Mouse (Mus musculus) adrenal gland, postnatal 25 days (tissue): ENCODE measurements around the gene Lama1. TPM values are rescaled to one million over a fixed set of nuclear protein-coding genes. Genes with fewer than 3 reads are reported as not detected.

Source experiments
- DNase-seq: peaks from one replicate; pipeline ENCODE4 v3.0.0; 2021; ENCODE audit warnings: mixed read lengths
- long read RNA-seq: library from polyadenylated mRNA; stranded (forward); transcript quantifications from one replicate; pipeline ENCODE4 v2.0.0, GENCODE M21; 2021
- total RNA-seq: library from RNA; stranded (reverse); gene quantifications from 2 replicates; pipeline ENCODE4 v1.2.3, GENCODE M21; 2021

Gene Lama1
- total RNA-seq, result 14.1 and 18.7 TPM in 2 replicates
- long read RNA-seq, partial matches to known transcripts, result 4 of 4 reads
- long read RNA-seq, other reads (novel, unspliced or antisense), result 0 of 4 reads

DNA sequence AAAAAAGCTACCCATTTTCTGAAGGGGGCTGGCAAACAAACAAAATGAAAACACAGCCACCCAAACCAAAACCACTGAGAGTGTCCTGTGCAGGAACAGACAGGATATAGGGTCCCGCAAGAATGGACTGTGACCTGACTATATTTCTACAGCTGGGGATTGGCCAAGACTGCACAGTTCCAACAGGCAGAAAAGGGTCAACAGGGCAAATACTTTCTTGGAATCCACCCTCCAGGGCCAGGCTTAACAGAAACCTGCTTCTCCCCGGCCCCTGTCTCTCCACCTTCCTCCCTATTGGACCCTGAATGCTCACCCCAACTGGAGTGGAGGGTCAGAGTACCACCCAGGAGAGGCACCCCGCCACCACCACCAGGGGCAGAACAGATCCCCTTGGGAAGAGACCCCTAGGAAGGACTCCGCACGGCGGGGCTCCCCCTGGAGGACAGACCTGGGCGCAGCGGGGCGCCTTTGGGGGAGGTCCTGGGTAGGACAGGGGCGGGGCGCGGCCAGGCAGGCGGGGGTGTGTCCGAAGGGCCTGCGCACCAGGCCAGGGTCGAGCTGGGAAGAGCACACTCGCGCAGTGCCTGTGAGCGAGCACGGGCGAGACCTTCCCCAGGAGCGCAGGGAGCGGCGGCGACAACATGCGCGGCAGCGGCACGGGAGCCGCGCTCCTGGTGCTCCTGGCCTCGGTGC lies at the start of gene Lama1:
Lama1 (plus strand) TSS at position 566 of the 693 bp plus-strand sequence.
- peak; percentile 94 for DNase-seq

- DNase-seq, result peak; percentile 31
These were observed 45.6 kb upstream of the Lama1 start for GRCm38 (mm10) chr17:67651506-67651905.

GRCm38 (mm10) chr17:67664299-67664698 lies 32.8 kb upstream of the Lama1 start:
- DNase-seq, result no peak

DNA sequence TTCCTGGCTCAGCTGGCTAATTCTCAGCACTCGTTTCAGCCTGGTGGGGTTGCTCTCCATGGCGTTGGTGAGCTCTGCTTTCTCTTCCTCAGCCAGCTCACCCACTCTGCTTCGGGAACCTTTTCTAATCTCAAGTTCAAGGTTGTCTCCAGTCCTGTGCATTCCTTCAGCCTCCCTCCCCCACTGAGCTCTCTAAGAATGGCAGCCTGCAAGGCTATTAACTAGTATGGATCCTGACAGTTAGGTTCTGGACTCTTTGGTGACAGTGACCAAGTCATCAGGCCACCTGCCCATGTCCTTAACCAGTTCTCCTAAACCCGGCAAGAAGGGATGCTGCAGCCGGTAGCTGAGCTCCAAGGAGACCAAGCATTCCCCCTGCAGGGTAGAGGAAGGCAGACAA lies 30.1 kb upstream of the Lama1 start:
- DNase-seq, result no peak

DNA sequence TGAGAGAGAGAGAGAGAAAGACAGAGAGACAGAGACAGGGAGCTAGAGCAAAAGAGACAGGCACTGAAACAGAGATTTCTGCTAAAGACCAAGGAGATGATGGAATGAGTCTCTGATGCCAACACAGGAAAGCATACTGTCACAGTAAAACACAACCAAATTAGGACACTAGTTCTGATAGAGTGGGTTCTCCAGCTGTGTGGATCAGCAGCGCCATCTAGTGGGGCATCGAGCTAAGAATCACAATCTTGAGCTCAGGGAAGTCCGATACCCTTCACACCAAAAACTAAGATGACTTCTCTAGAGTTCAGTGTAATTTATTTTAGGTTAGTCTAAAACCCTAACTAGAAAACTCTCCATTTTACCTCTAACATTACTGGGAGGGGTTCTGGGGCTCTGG lies 29.1 kb upstream of the Lama1 start:
- peak; percentile 79 for DNase-seq

- no peak for DNase-seq
These were observed 18.5 kb upstream of the Lama1 start for GRCm38 (mm10) chr17:67678576-67678975.

- DNase-seq, result no peak
These were observed 16.0 kb upstream of the Lama1 start for GRCm38 (mm10) chr17:67681084-67681483.

DNA sequence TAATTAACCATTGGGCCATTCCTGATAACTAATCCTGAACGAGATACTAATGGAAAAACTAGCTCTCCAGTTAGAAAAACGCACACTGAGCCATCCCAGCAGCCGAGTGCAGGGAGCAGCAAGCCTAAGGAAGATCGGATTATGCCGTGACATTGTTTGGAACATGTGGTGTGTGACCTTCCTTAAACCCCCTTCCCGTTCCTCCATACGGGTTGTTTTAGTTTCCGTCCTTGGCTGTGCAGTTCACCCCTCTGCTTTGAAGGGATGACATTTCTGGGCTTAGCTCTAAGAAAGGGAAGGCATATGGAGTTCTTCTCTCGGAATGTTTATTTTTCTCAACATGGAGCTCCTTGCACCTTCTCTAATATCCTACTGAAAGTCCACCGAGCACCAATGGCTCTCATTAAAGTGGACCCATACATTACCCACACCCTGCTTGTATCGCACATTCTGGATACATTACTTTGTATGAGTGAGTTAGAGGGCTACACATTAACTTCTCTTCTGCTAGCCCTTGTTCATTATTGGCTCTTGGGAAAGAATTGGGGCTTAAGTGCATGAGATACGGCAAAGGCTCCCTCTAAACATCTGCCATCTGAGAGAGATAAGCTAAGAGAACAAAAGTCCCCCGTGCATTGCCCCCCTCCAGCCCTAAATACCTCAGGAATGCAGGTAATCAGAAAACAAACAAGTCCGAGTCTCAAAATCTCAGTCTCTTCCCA lies 11.9 kb upstream of the Lama1 start:
- DNase-seq, result no peak

DNA sequence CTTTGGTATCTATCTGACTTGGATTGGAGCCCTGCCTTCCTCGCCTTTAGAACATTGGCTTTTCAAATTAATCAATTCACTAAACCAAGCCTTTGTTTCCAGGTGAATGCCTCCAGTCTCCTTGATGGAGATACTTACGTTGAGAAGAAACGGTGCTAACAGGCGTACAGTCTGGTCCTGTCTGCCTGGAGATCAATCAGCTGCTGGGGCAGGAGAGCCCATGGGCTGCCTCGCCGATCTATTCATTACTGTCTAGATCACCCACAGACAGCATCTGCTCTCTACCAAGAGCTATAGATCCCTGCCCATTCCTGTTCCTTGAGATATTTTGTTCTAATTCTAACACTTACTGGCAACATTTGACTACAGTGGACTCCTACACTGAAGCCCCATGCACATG lies 9.6 kb upstream of the Lama1 start:
- DNase-seq, result no peak

DNA sequence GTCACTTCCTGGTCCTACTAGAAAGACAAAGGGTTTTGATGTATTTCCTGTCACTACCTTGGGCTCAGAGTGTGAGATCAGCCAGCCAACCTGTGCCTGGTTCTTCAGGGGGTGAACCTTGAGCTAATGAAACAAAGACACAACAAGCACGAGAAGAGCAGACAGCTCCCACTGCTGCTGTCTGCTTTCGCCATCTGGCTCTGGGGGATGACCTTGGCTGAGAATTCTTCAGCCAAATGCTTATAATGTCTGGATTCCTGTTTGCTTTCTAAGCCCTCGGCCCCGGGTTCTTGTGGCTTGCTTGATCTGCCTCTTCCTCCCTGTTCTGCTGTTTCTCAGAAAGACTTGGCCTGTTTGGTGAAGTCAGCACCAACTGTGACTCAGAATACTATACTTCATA lies 6.4 kb upstream of the Lama1 start:
- DNase-seq, result no peak

- DNase-seq, result no peak
These were observed 4.4 kb upstream of the Lama1 start for GRCm38 (mm10) chr17:67692651-67693050.

DNA sequence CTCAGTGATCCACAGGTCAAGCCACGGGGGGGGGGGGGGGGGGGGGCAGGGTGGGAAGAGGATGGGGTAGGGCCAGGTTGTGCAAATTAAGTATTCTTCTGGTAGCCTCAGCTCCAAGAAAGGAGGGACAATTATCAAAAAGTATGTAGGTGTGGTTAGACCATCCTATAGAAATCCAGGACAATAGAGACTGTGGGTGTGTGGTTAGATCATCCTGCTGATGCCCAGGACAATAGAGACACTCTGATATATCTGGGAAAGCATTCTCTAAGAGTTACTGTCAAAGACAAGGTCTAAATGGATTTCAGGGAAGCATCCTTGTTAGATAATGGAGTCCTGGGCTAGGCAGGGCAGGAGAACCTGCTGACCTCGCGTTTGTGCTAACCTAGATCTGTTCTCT lies 3.2 kb upstream of the Lama1 start:
- DNase-seq, result no peak

- no peak for DNase-seq
These were observed 417 bp downstream of the Lama1 start for GRCm38 (mm10) chr17:67697461-67697891.

DNA sequence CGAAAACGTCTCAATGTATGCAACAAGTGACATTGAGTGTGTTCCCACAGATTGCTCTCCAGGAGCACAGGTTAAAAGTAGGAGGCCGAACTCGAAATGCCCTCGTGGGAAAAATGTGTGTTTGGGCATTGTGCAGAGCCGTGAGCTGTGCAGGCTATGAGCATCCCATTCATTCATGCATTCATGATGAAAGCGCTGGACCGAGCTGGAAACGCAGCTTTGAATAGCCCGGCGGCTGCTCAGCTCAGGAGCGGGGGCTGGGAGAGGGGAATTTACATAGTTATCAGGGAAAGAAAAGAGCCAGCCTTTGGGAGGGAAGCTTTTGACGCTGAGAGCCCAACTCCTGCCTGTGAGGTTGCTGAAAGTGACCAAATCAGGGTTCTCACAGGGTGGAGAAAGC lies 1.2 kb downstream of the Lama1 start:
- no peak for DNase-seq

DNA sequence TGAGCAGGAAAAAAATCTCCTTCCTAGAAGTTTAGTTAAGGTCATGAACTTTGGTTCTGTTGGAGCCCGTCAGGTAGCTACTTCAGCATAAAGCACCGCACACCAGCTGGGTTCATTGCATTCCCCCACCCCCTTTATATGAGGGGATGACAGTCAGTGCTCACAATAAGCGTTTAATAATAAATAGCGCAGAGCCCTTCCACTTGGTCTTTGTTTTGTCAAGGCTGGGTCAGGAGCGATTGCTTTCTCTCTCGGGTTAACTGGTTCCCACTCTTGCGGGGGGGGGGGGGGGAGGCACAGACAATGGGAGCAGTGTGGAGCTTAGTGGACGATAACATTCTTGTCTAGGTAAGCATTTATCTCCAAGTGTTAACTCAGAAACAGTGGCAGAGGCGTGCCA lies 4.7 kb downstream of the Lama1 start:
- DNase-seq, result no peak

GRCm38 (mm10) chr17:67702941-67703340 lies 5.9 kb downstream of the Lama1 start:
- DNase-seq, result no peak

- DNase-seq, result no peak
These were observed 8.1 kb downstream of the Lama1 start for GRCm38 (mm10) chr17:67705035-67705769.

GRCm38 (mm10) chr17:67706372-67706771 lies 9.3 kb downstream of the Lama1 start:
- DNase-seq, result peak; percentile 37

DNA sequence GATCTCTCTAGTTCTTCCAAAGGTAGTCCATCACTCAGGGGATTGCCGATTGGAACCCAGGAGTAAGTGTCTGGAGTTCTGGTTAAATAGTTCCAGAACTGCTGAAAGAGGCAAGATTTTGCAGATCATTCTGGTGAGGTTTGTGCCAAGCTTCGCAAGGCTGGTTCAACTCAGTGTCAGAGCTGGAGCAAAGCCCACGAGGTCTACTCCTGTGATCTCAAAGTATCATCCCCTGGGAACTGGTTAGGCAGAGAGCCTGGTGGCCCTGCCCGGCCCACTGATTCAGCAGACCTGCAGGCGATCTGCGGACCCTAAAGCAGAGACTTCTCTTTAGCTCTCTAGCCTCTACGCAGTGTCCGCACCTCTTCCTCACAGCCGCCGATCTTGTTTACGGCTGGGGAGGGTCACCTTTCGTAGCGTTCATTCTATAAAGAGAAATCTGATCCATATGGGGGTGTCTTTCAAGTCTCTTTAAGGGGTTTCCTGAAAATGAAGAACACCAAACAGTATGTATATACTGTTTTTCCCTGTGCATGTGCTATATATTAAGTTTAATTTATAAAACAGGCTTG lies 10.8 kb downstream of the Lama1 start:
- peak; percentile 39 for DNase-seq

DNA sequence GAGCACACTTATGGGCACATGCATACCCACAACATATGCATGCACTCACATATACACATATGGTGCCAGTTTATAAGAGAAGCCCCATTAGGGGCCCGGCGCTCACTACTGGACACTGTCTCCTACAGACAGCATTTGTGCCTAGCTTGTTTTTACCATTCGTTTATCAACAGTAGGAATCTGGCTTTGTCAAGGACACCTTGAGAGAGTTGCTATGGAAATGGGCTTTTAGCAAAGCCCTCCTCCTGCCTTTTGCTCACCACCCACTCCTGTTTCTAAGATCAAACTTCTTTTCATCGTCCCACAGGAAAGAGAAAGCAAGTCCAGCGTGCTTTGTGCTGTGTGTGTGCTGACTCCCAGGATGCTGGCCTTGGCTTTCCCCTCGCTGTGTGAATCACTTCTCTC lies 13.3 kb downstream of the Lama1 start:
- DNase-seq, result peak; percentile 21

DNA sequence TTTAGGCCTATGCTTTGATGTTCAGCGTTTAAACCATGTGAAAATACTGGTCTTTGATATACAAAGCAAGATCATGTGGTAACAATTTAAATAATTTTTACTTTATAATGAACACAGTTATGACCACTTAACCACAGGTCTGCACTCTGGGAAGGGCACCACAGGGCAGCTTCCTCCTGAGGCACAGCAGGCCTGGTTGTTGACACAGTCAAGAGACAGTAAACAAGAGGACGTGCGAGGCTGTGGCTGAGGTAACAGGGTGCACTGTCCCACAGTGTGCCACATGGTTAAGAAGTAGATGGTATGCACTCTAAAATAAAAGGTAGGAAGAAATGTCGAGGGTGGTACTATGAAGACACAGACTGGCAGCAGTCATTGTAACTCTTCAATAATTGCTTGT lies 14.3 kb downstream of the Lama1 start:
- DNase-seq, result no peak

DNA sequence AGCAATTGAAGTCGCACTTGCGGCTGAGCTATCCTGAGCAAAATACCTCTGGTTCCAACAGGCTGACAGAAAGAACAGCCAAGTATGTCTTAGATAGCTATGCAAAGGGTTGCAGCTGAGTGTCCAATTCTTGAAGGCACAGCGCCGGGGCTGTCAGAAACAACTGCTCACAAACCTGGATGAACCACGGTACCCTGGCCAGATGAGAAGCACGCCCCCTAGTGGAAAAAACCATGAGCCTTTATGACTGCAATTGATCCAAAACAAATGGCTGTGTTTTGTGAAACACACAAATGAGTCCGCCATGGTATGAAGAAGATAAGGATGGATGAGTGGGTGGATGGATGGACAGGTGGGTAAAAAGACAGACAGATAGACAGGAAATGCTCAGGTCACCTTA lies 15.9 kb downstream of the Lama1 start:
- DNase-seq, result no peak

- DNase-seq, result no peak
These were observed 18.4 kb downstream of the Lama1 start for GRCm38 (mm10) chr17:67715466-67715865.
